Mouse (Mus musculus) CH12.LX (cell line): Measurements from ENCODE around the gene Klhl11.

ENCODE experiments used
- CTCF ChIP-seq, 2 experiments: IDR thresholded peaks in 1 of 2; conservative IDR thresholded peaks in 1 of 2; 2 replicates each; pipeline ENCODE4 v1.5.1; 2011 to 2012; ENCODE audit warnings: low read depth in 2 of 2, low read length in 2 of 2, improper control_type of control experiment in 1 of 2, inconsistent platforms in 1 of 2, mild to moderate bottlenecking in 1 of 2, moderate library complexity in 1 of 2
- E2F4 ChIP-seq: IDR thresholded peaks from 2 replicates; pipeline ENCODE4 v1.6.1; 2011; ENCODE audit warnings: low read depth, low read length, improper control_type of control experiment; ENCODE audit not compliant: insufficient replicate concordance
- HCFC1 ChIP-seq: IDR thresholded peaks from 2 replicates; pipeline ENCODE4 v1.6.1; 2012; ENCODE audit warnings: low read depth, mild to moderate bottlenecking, inconsistent platforms, low read length, improper control_type of control experiment
- MAX ChIP-seq: IDR thresholded peaks from 2 replicates; pipeline ENCODE4 v1.6.1; 2011; ENCODE audit warnings: low read length, improper control_type of control experiment
- POLR2AphosphoS2 ChIP-seq: IDR thresholded peaks from 2 replicates; pipeline ENCODE4 v1.6.1; 2011; ENCODE audit warnings: low read depth, low read length, improper control_type of control experiment
- SMC3 ChIP-seq: IDR thresholded peaks from 2 replicates; pipeline ENCODE4 v1.6.1; 2011; ENCODE audit warnings: low read depth, low read length, improper control_type of control experiment
- UBTF ChIP-seq: IDR thresholded peaks from 2 replicates; pipeline ENCODE4 v1.6.1; 2012; ENCODE audit warnings: low read depth, mild to moderate bottlenecking, inconsistent platforms, low read length, improper control_type of control experiment, moderate library complexity
- ZC3H11A ChIP-seq: IDR thresholded peaks from 2 replicates; pipeline ENCODE4 v1.6.1; 2012; ENCODE audit warnings: low read depth, mild to moderate bottlenecking, inconsistent platforms, low read length, improper control_type of control experiment

- TF ChIP-seq E2F4 = no peak
- TF ChIP-seq ZC3H11A = no peak
- no peak for TF ChIP-seq MAX
- TF ChIP-seq SMC3 = no peak
- TF ChIP-seq CTCF (conservative IDR thresholded peaks at IDR 0.05 in 1 of 2, IDR thresholded peaks at IDR 0.05 in 1 of 2; ENCODE audit: low read depth in 2 of 2, low read length in 2 of 2) = no peak
- TF ChIP-seq POLR2AphosphoS2 = no peak
- no peak for TF ChIP-seq UBTF
- no peak for TF ChIP-seq HCFC1
Measured at GRCm38 (mm10) chr11:100476281-100476680, 3.7 kb upstream of the Klhl11 start.
